Mouse (Mus musculus): Measurements from ENCODE around the gene Dmrta1.

DNA sequence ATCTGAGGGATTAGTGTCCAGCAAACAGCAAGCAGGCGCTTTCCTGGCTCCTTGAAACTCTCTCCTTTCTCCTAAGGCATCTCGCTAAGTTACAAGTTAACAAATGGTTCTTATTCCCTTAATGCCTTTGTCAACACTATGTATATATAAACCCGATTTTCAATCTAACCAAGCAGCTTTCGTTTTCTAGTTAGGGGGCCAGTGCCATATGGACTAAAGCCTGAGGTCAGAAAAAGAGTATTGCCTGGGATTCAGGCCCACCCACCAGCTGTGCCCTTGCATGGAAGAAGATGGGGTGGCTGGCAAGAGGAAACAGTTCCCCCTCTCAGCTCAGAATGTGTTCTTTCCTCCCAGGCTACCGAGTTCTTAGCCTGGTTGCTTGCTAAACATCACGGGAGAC, 40.6 kb upstream of the Dmrta1 start:
- no peak for TF ChIP-seq POLR2A (IDR thresholded peaks at IDR 0.05; ENCODE audit: low read depth, low read length)
- no peak for TF ChIP-seq CTCF (IDR thresholded peaks at IDR 0.05; ENCODE audit: extremely low read depth, insufficient read depth, insufficient read length, insufficient replicate concordance)

All from spleen, adult 2 months (tissue).